Mouse (Mus musculus) lung, embryonic 16.5 days (tissue): Measurements from ENCODE around the gene Gpn1. TPM values are rescaled to one million over a fixed set of nuclear protein-coding genes. Genes with fewer than 3 reads are reported as not detected.

Experiments
- ATAC-seq: fragments of 200-750 bp; cut with Nextera tagmentation; 2 replicates; pipeline ENCODE4 v1.8.0; 2017; ENCODE audit warnings: low read depth, mild to moderate bottlenecking, moderate library complexity
- H3K27ac ChIP-seq: fragments of 300-500 bp; sonication (generic); 2 replicates; pipeline ENCODE4 v1.5.1; 2014; ENCODE audit warnings: mild to moderate bottlenecking, control low read depth, low read length
- H3K27me3 ChIP-seq: fragments of 300-500 bp; sonication (generic); 2 replicates; pipeline ENCODE4 v1.6.1; 2014; ENCODE audit warnings: low read depth, low read length, mixed read lengths; ENCODE audit not compliant: control insufficient read depth, insufficient read depth
- H3K36me3 ChIP-seq: fragments of 300-500 bp; sonication (generic); 2 replicates; pipeline ENCODE4 v1.6.1; 2014; ENCODE audit warnings: low read length; ENCODE audit not compliant: control insufficient read depth, insufficient read depth
- H3K4me1 ChIP-seq: fragments of 300-500 bp; sonication (generic); replicated peaks from 2 replicates; pipeline ENCODE4 v1.6.1; 2014; ENCODE audit warnings: low read length, mixed read lengths; ENCODE audit not compliant: control insufficient read depth, insufficient read depth
- H3K4me2 ChIP-seq: fragments of 300-500 bp; sonication (generic); 2 replicates; pipeline ENCODE4 v1.6.1; 2014; ENCODE audit warnings: low read depth, low read length, control low read depth
- H3K4me3 ChIP-seq: fragments of 300-500 bp; sonication (generic); 2 replicates; pipeline ENCODE4 v1.5.1; 2014; ENCODE audit warnings: mild to moderate bottlenecking, low read length, control low read depth
- H3K9ac ChIP-seq: fragments of 300-500 bp; sonication (generic); 2 replicates; pipeline ENCODE4 v1.6.1; 2014; ENCODE audit warnings: low read length, control low read depth
- H3K9me3 ChIP-seq: fragments of 300-500 bp; sonication (generic); 2 replicates; pipeline ENCODE4 v1.6.1; 2016; ENCODE audit warnings: low read length; ENCODE audit not compliant: control insufficient read depth
- WGBS: fragments of 180-500 bp; shearing (Covaris S2); extraction: QIAGEN DNeasy Blood & Tissue Kit; methylation state at CpG from one replicate; pipeline ENCODE4 v1.1.7; 2014; 5-methylcytosine and 5-hydroxymethylcytosine counted together
- polyA plus RNA-seq: library from polyadenylated mRNA; unstranded; fragments of >200 nt; fragmentation: Nextera tagmentation; extraction: Ambion mirVana; gene quantifications from 2 replicates; pipeline ENCODE4 v1.2.1, GENCODE M21; 2015

Gpn1 gene
- polyA plus RNA-seq, 1 experiment from 2014 or later = 55.1 TPM

GRCm38 (mm10) chr5:31485440-31485839, 9.1 kb upstream of the Gpn1 start, which contains the start of gene 4930548H24Rik:
TSS of gene 4930548H24Rik (plus strand) at chr5:31485740.
- Histone ChIP-seq H3K4me2 (no peak within 1 kb of the TSS), H3K27me3 (no peaks in the 10 kb centered on the region), H3K4me3 (no peak within 1 kb of the TSS), H3K36me3 (peaks cover 6% of the 10 kb centered on the region), H3K9ac (no peak within 1 kb of the TSS), H3K27ac (no peak within 1 kb of the TSS), H3K9me3 (no peaks in the 10 kb centered on the region), H3K4me1 (no peaks in the 10 kb centered on the region)
- ATAC-seq = no peak
- 93% methylated on average over 3 of the region's 3 CpGs for WGBS

GRCm38 (mm10) chr5:31487889-31488288, 6.7 kb upstream of the Gpn1 start:
- Histone ChIP-seq H3K4me2 (no peak overlapping the region), H3K27ac (no peak overlapping the region), H3K36me3 (no peaks in the 10 kb centered on the region), H3K9ac (no peak overlapping the region), H3K4me3 (no peak overlapping the region), H3K4me1 (no peaks in the 10 kb centered on the region), H3K27me3 (no peaks in the 10 kb centered on the region), H3K9me3 (no peaks in the 10 kb centered on the region)
- 88% methylated on average over 3 of the region's 3 CpGs for WGBS
- ATAC-seq = no peak

DNA sequence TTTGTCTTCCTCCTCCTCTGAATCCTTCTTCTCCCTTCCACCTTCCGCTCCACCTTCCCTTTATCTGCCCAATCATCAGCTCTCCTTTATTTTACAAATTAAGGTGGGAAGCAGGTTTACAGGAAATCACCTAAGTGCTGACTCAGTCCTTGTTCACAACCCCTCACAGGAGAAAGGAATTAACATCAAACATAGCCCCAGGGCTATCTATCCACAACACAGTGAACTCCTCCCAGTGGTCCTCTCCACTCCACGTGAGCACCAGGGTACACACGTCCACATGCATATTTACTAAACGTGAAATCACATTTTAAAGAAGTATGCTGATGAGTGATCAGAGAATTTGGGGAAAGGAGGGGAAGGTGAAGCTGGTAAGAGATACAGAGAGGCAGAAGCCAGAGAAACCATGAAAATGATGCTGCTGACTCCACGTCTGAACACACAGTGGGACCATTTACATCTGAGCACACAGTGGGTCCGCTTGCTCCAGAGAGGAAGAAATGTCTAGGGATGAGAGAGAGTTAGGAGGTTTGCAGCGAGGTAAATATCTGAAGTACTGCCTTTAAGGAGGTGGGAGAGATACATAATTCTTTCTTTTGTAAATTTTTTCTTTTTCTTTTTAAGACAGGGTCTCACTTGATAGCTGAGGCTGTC, 5.3 kb upstream of the Gpn1 start:
- 56% methylated on average over 7 of the region's 7 CpGs for WGBS
- H3K27ac ChIP-seq = no peak overlapping the region
- ATAC-seq = no peak
- H3K4me1 ChIP-seq = no peaks in the 10 kb centered on the region
- no peak overlapping the region for H3K4me3 ChIP-seq
- no peaks in the 10 kb centered on the region for H3K27me3 ChIP-seq
- no peak overlapping the region for H3K4me2 ChIP-seq
- no peak overlapping the region for H3K9ac ChIP-seq
- H3K9me3 ChIP-seq = no peaks in the 10 kb centered on the region
- no peaks in the 10 kb centered on the region for H3K36me3 ChIP-seq

DNA sequence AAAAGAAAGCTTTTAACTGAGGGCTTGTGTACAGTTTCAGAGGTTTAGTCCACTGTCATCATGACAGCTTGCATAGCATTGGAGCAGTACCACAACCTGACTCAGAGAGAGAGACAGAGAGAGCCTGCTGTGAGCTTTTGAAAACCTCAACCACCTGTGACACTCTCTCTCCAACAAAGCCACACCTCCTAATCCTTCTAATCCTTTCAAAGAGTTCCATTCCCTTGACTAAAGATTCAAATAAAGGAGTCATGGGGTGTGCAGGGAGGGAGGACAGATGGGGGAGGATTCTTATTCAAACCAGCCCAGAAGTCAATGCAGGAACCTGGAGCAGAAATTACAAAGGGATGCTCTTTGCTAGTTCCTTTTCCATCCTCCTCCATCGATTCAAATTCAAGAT, 2.5 kb upstream of the Gpn1 start:
- no peak overlapping the region for H3K9ac ChIP-seq
- H3K36me3 ChIP-seq = peaks cover 4% of the 10 kb centered on the region; the same call in 1 of the 2 replicates
- no peak for ATAC-seq
- no peaks in the 10 kb centered on the region for H3K9me3 ChIP-seq
- no peak overlapping the region for H3K4me2 ChIP-seq
- H3K27me3 ChIP-seq = no peaks in the 10 kb centered on the region
- H3K27ac ChIP-seq = no peak overlapping the region
- 58% methylated on average over 1 of the region's 1 CpGs for WGBS
- peaks cover 7% of the 10 kb centered on the region for H3K4me1 ChIP-seq
- no peak overlapping the region for H3K4me3 ChIP-seq

- ATAC-seq = peak; percentile 47; the same call in 1 of the 2 replicates
- WGBS = 50% methylated on average over 10 of the region's 10 CpGs
- Histone ChIP-seq H3K4me3 (no peak overlapping the region), H3K27ac (no peak overlapping the region), H3K36me3 (peaks cover 37% of the 10 kb centered on the region), H3K4me1 (no peaks in the 10 kb centered on the region; the same call in 1 of the 2 replicates), H3K9ac (no peak overlapping the region), H3K4me2 (no peak overlapping the region), H3K9me3 (no peaks in the 10 kb centered on the region), H3K27me3 (no peaks in the 10 kb centered on the region)
Measured at GRCm38 (mm10) chr5:31504843-31505242, 10.3 kb downstream of the Gpn1 start.

GRCm38 (mm10) chr5:31512481-31512880, 17.9 kb downstream of the Gpn1 start:
- 75% methylated on average over 1 of the region's 1 CpGs for WGBS
- H3K4me1 ChIP-seq = no peaks in the 10 kb centered on the region
- no peak overlapping the region for H3K9ac ChIP-seq
- H3K4me2 ChIP-seq = no peak overlapping the region
- H3K36me3 ChIP-seq = peaks cover 18% of the 10 kb centered on the region
- no peak for ATAC-seq
- H3K27ac ChIP-seq = no peak overlapping the region
- H3K27me3 ChIP-seq = no peaks in the 10 kb centered on the region
- no peak overlapping the region for H3K4me3 ChIP-seq
- H3K9me3 ChIP-seq = no peaks in the 10 kb centered on the region

GRCm38 (mm10) chr5:31520556-31520955, 26.0 kb downstream of the Gpn1 start:
- no peak for ATAC-seq
- H3K36me3 ChIP-seq = peaks cover 24% of the 10 kb centered on the region
- H3K27me3 ChIP-seq = no peaks in the 10 kb centered on the region
- H3K4me1 ChIP-seq = peaks cover 2% of the 10 kb centered on the region; the same call in 1 of the 2 replicates
- H3K27ac ChIP-seq = no peak overlapping the region
- no peak overlapping the region for H3K9ac ChIP-seq
- no peak overlapping the region for H3K4me3 ChIP-seq
- H3K9me3 ChIP-seq = no peaks in the 10 kb centered on the region
- H3K4me2 ChIP-seq = no peak overlapping the region
- 79% methylated on average over 6 of the region's 6 CpGs for WGBS

DNA sequence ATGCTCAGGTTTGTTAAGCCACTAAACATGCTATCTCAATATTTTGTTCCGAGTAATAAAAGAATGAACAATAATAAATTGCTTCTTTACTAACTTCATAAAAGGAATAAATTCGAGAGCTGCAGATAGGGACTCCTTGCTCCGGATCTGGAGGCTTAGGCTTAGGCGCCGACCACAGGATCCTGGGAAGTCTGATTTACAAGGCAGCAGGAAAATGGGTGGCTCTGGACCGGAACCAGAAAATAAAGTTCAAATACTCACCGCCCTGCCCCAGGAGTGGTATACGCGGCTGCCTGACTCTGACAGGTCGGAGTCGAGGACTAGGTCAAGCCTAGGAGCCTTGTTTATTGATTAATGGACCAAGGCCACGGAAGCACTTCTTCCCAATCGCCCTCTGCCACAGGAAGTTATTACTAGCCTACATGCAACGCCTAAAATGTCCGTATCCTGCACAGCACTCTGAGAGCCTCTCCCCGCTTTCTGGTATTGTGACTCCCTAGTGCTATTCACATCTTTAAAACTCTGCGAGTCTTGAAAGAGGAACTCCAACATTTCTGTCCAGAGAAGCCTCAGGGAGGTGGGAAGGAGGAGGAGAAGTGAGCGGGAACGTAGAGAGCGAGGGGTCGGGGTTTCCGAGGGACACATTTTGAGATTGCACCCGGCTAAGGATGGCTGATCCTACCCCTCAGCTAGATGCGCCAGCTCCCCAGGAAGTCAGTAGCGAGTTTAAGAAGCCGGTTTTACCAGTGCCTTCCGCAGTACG, 32.0 kb downstream of the Gpn1 start, which contains the start of gene Slc4a1ap:
Gene Slc4a1ap (plus strand): TSS at position 642 of the 763 bp plus-strand sequence.
- peak within 1 kb of the TSS; percentile 42 for H3K27ac ChIP-seq
- H3K27me3 ChIP-seq = no peaks in the 10 kb centered on the region
- H3K4me3 ChIP-seq = peak within 1 kb of the TSS; percentile 98
- under 1% methylated on average over 28 of the region's 28 CpGs for WGBS
- H3K9ac ChIP-seq = peak within 1 kb of the TSS; percentile 90
- ATAC-seq = peak; percentile 89
- peak within 1 kb of the TSS; percentile 89 for H3K4me2 ChIP-seq
- H3K9me3 ChIP-seq = no peaks in the 10 kb centered on the region
- H3K4me1 ChIP-seq = peaks cover 16% of the 10 kb centered on the region
- peaks cover 15% of the 10 kb centered on the region for H3K36me3 ChIP-seq

- Histone ChIP-seq H3K4me1 (peaks cover 16% of the 10 kb centered on the region), H3K4me3 (peak overlapping the region; percentile 98), H3K36me3 (peaks cover 21% of the 10 kb centered on the region), H3K27me3 (no peaks in the 10 kb centered on the region), H3K4me2 (peak overlapping the region; percentile 89), H3K9me3 (no peaks in the 10 kb centered on the region), H3K9ac (peak overlapping the region; percentile 90), H3K27ac (peak overlapping the region; percentile 42)
- no peak; the same call in 1 of the 2 replicates for ATAC-seq
- WGBS = 2% methylated on average over 40 of the region's 40 CpGs
Measured at GRCm38 (mm10) chr5:31527117-31527680, 32.7 kb downstream of the Gpn1 start.
